Mouse (Mus musculus) kidney, postnatal 10 days (tissue): ENCODE data around the gene Nos1.

Experiments used
- DNase-seq: peaks from one replicate; pipeline ENCODE4 v3.0.0; 2021; ENCODE audit warnings: mixed read lengths

Gene Nos1

DNA sequence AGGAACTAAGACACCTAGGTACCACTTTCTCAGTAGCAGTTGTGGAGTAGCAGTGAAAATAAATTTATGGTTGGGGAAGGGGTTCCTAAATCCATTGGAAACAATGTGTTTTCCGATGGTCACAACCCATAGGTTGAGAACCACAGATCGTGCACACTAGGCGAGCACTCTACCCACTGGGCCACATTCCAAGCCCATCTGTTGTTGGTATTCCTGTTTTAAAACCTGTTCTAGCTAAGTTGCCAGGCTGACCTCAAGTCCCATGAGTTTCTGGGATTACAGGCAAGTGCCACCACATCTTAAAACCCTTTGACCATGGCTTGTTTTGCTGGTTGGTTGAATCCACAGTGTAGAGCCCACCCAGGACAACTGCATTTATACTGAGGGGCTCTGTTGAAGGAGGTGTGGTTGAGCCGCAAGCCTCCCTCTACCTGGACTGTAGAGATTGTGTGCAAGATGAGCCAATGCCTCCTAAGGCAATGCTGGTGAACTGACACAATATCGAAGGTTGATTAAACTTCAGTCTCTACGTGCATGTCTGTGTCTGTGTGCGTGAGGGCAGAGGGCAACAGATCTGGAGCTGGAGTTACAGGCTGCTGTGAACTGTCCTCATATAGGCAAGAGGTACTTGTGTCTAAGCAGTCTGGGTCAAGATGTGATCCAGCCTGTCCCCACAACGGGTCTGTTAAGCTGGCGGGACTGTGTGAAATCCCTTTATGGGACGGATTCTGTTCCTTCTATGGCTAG is 189.0 kb downstream of the Nos1 start:
- DNase-seq, result no peak

DNA sequence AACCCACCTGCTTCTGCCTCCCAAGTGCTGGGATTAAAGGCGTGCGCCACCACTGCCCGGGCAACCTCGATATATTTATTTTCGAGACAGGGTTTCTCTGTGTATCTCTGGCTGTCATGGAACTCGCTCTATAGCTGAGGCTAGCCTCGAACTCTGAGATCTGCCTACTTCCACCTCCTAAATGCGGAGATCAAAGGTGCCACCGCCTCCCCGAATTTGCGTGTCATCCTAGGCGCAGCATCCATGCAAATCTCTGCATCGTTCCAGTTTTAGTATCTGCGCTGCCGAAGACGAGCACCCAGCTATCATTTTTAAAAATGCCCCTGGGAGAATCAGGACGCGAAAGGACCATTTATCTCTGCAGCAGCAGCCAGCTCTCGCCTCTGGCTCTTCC is 195.4 kb downstream of the Nos1 start:
- DNase-seq, result no peak

DNA sequence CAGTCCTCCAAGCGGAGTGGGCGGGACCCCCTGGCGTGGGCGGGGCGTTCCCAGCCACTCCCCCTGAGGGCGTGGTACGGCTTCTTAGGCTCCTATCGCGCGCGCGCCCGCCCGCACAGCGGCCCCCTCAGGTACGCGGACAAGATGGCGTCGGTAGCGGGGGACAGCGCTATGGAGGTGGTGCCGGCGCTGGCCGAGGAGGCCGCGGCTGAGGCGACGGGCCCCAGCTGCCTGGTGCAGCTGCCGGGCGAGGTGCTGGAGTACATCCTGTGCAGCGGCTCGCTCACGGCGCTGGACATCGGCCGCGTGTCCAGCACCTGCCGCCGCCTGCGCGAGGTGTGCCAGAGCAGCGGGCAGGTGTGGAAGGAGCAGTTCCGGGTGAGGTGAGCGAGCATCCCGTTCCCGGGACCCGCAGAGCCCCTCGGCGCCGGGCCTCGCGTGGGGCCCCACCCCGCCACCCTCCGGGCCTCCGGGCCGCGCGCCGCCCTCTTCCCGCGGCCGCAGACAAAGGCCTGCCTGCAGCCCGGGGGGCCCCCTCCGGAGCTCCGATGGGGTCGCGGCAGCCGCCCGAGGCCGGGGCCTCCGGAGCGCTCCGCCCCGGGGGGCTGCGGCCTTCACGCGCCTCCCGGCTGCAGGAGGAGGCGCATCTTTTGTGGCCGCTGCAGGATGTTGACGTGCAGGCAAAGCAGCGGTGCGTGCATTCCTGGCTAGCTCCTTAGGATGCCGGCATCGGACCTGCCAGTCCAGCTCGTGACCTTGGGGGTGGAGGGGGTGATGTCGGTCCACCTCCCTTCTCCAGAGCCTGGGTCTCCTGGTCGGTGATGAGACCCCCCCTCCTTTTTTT is 196.0 kb downstream of the Nos1 start, which contains the start of gene Fbxo21:
Fbxo21 (plus strand) TSS at position 74 of the 844 bp plus-strand sequence.
- DNase-seq, result peak; percentile 99

DNA sequence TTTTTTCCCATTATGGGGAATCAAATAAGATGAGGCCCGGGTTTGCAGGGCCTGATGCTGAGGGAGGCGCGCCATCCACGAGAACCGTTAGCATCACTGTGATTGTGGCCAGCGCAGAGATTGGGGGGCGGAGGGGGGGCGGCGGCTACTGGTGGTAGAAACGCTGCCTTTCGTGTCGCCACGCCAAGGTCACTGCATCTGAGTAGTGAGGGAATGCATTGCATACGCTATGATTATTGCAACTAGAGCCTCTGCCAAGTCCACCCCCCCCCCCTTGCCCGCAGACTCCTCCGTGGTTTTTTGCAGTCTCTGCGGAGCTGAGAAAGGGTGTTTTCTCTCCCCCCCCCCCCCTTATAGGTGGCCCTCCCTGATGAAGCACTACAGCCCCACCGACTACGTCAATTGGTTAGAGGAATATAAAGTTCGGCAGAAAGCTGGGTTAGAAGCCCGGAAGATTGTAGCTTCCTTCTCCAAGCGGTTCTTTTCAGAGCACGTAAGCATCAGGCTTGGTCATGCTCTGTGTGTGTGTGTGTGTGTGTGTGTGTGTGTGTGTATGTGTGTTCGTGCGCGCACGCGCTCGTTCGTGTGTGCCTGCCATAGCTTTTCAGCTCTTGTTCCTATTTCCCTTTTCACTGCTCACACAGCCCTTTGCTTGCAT is 196.8 kb downstream of the Nos1 start:
- DNase-seq, result peak; percentile 51

DNA sequence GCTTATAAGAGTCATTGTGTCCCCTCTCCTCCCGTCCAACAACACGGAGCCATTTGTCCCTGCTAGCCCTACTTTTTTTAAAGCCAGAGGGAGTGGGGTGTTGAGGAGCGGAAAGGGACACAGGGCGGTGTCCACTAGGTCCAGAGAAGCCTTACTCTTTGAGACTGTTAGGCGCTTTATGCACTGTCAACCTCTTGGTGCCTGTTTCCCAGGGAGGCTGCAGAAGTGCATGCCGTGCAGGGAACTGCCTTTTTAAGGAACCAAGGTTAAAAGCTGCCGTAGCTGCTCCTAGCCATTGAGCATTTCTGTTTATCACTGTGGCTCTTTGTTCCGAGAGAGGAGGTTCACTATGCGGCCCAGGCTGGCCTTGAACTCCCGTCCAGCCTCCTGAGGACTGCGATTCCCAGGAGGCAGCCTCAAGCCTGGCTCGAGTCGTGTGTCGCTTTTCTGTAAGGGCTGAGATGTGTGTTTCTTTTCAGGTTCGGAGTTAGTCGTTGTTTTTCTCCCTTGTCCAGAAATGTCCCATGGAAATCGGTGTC is 197.4 kb downstream of the Nos1 start:
- no peak for DNase-seq

DNA sequence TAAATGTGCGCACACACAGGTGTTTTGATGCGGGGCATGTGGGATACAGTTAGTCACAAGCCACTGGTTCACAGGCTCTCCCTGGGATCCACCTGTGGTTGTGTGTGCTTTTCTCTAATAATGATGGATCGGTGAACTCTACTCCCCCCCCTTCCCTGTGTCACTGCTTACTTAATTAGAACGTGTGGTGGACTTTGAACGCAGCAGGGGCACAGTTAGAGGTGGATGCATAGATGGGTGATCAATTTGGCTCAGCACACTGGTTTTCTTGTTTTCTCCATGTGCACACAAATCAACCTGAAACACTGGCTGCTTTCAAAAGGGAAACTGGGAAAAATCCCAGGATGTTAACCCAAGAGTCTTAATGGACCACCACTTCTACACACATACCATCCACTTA is 198.2 kb downstream of the Nos1 start:
- DNase-seq, result no peak

DNA sequence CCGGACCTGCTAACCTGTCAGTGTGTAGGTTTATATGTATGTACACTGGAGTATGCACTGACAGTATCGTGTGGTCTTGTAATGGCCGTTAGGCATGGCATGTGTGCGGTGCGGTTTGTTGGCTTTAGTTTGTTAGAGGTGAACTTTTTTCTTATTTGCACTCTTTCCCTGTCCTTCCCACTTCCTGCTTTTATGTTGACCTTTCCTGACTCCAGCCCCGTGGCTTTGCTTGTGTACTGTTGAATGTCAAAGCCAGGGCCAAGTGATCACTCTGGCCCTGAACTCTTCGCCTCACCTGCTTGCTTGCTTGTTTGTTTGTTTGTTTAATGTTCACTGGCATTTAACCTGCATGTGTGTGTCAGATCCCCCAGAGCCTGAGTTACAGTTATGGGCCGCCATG is 200.1 kb downstream of the Nos1 start:
- DNase-seq, result no peak

DNA sequence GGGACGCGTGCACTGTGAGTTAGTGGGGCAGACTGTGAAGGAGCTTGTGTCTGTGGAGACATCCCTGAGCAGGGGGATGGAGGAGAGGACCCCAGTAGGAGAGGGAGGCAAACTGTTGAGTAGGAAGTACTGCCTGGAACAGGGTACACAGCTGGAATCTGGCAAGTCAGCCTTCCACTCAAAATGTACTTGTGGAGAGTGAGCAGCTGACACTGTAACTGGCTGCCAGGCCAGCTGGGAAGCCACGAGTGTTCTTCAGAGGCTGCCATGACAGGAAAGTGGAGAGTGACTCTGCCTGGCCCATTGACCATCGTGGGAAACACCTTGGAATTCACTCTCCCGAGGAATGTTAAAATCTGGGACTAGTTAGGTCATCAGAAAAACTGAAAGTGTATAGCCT is 201.1 kb downstream of the Nos1 start:
- DNase-seq, result no peak

DNA sequence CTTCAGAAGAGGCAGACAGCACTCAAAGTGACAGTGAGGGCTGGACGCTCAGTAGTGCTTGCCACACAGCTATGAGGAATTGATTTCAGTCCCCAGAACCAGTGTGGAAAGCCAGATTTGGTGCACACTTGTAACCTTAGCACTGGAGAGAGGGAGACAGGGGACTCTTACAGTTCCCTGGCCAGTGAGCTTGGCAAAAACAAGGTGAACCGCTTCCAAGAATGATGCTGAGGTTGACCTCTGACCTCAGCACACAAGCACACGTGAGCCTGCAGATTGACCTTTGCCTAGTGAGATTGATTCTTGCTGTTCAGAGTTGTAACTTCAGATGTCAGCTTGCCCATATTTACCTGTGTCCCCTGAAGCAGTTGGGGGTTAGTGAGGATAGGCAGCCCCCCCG is 205.5 kb downstream of the Nos1 start:
- DNase-seq, result no peak

DNA sequence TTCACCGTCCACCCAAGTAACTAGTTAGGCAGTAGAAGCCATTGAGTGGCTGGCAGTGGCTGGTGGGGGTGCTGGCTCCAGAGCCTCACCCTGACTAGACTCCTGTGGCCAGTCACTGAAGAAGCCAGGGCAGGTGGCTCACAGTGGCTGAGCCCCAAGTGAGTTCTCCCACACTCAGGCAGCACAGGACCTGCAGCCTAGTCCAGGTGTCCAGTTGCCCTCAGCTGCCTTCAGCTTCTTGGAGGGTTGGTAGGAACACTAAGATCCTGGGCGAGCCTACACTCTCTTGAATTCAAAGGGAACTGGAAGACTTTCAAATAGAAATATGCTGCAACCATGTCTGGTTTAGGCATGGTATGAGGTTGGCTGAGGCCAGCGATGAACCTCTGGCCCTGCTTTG is 207.1 kb downstream of the Nos1 start:
- no peak for DNase-seq

DNA sequence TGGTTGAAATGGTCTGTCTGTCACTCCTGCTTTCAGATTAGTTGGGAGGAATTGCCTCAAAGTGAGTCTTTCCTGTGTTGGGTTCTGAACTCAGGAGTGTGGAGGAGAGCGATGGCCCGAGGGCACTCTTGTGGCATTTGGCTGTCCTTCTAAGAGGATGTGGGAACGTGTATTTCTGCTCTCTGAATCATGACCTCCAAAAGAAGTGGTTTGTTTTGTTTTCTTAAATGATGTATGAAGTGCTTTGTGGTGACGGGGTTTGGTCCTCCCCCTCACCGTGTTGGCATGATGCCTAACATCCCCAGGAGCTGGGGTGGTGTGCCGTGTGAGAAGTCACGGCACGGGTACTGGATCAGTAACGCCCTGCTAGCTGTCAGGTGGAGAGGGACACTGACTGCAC is 207.5 kb downstream of the Nos1 start:
- DNase-seq, result no peak

DNA sequence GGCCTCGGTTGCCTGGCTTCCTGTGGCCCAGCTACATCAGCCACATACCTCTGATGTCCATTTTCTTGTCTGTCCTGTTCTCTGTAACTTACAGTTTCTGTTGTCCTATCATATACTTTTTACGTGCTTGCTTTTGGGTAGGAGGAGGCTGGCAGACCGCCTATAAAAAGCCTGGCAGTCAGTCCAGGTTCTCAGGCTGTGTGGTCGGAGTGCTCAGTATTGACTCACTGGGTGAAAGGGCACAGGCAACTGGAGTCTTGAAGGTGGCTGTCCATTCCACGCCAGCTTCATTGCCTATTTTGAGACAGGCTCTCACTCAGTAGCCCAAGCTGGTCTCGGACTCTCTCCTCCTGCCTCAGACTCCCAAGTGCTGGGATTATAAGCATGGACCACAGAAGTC is 208.9 kb downstream of the Nos1 start:
- DNase-seq, result no peak

DNA sequence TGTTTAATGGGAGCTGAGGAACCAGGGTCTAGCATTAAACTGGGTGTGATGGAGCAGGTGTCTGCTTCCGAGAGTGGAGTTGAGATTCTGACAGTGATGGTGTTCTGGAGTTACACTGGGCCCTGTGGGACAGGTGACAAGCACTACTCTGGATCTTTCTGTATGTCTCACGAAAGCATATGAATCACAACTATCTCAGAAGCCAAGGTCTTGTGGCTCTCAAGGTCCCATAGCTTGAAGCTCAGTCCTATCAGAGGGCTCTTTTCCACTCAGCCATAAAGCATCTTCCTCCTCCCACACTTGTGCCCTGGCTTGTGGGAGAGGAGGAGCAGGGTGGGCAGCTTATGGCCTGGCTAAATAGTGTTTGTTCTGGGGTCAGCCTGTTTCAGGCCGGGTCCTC is 210.1 kb downstream of the Nos1 start:
- no peak for DNase-seq

DNA sequence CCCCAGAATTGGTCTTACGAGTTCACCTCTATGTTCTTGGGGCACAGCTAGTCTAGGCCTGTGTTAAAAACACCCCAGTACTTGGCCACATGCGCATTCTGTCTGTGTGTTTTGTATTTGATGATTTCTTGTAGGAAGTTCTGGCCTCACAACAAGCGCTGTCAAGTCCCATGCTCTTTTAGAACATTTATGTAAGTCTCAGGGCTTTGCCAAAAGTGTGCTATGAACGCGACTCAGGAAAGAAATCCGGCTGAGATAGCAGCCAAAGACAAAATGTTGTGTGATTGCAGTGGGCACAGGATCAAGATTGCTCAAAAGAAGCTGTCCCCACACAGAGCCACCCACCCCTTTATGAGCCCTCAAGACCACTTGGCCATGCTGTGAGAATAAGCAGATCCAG is 212.7 kb downstream of the Nos1 start:
- DNase-seq, result no peak

DNA sequence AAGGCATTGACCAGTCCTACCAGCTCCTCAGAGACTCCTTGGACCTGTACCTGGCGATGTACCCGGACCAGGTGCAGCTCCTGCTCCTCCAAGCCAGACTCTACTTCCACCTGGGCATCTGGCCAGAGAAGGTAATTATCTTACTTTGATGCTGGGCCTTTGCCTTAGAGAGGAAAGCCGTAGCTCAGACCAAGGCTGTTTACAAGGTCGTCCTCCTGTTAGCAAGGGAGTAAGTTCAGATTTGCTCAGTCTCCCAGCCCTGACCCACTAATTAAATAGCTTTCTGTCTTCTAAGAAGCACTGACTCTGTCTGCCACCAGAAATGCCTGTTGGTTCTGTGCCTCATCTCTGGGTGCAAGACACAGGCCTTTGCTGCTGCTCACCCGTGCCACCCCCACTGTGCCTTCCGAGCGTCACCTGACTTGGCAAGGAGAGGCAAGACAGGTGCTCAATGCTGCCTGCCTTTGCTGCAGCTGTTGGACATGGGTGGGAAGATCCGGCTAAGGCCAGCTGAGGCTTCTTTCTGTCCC is 214.6 kb downstream of the Nos1 start:
- DNase-seq, result peak; percentile 48

DNA sequence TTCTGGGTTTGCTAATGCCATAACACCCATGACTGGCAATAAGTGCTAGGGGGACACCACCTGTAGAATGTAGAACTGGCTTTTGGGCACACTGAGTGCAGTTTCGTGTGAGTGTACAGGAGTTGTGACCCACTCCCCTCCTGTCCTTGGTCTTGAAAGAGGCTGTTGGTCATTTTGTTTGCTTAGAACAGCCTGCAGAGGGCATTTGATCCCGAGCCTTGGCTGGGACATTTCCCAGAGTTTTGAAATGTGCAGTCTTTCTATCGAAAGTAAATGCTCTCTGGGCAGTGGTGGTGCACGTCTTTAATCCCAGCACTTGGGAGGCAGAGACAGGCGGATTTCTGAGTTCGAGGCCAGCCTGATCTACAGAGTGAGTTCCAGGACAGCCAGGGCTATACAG is 215.1 kb downstream of the Nos1 start:
- no peak for DNase-seq

DNA sequence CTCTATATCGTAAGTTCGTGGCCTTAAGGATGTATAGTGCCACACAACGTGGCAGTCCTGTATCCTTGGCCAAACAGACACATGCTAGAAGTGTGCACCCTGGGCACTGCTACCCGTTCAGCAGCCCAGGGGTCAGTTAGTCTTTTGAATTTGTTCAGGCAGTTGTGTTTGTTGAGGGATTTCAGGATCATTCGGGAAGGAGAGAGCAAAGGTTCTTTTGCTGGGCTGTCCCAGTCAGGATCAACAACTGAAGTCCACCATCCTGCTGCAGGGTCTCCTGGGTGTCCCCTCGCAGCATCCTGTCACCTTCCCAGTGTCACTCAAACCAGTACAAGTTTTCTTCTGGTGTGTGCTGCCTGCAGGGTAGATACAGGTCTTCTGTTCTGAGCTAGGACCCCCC is 215.7 kb downstream of the Nos1 start:
- DNase-seq, result no peak

DNA sequence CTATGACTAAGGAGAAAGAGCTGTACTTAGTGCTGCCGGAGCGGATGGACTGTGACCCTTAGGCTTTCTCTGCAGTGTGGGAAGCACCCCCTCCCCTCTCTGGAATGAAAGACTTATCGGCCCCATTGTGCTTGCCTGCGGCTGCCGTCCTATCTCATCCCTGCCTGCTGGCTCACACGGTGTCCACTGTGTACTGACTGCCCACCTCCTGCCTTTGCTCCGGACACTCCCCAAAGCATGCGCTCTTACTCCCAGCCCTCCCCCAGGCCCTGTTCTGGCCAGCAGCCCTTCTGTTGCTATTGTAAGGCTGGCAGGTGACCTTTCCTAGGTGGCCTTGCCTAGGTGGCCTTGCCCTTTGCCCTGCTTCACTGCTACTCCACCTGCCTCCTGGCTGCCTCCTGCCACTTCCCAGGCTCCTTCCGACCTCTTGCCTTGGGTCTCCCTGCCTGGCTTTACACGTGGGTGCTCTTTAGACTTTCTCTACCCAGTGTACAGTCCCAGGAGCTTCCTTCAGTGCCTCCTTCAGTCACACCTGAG is 216.7 kb downstream of the Nos1 start:
- DNase-seq, result peak; percentile 26

DNA sequence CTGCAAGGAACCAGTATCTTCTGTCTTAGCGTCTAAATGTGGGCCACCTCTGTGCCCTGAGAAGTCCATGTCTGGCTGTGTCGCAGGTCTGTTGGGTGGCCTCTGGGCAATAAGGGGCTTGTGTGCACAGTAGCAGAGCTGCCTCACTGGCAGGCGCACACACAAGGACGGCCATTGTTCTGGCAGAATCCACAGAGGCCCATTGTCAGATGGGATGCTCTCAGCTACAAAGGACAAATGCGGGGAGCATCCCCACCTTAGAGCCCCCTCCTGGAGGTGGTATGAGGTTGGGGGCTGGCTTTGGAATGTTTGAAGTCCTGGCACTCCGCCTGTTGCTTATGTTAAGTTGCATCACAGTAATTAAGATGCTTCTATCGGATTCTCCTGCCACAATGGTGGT is 218.2 kb downstream of the Nos1 start:
- no peak for DNase-seq

DNA sequence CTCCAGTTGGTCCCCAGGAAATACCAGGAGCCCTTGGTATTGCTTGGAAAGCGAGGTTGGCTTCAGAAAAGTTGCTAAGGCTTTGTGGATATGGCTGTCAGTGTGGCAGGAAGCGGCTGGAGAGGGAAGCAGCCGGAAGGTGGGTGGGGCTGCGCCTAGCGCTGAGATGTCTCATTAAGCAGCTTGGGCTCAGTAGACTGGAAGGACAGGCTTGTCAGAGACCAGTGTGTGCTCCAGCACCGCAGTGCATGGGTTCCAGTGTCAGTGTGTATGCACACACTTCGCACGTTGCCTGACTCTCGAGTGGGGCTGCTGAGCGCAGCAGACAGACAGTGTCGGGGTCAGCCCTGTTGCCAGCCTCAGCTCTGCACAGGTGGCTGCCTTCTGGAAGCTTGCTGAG is 218.8 kb downstream of the Nos1 start:
- DNase-seq, result no peak

DNA sequence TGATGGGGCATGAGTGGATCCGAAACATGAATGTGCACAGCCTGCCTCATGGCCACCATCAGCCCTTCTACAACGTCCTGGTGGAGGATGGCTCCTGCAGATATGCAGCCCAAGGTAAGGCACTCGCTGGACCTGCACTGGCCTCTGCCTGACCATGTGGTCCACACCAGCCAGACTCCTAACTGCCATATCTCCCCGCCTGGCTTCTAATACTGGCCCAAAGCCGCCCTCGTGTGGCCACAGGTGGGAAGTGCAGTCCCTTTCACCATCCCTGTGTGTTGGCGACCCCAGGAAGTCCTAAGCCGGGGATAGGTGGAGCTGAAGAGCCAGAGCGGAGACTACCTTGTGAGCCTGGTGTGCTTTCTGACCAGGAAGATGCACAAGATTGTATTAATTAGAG is 221.2 kb downstream of the Nos1 start:
- peak; percentile 86 for DNase-seq

DNA sequence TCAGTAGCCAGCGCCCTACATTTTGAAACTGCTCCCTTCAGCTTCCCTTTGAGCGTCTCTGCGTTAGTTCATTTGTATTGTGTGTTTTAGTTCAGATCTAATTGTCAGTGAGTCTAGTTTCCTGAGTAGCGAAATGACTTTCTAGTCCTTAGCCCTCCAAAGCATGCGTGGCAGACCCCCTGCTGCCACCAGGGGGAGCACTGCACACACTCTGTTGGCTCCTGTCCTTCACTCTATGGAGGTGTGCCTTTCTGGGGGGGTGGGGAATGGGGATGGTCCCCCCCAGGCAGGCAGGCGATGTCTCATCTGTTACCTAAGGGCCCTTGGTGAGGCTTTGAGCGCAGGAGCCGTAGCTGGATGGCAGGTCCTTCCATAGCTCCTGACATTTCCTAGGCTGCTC is 223.8 kb downstream of the Nos1 start:
- DNase-seq, result peak; percentile 82

DNA sequence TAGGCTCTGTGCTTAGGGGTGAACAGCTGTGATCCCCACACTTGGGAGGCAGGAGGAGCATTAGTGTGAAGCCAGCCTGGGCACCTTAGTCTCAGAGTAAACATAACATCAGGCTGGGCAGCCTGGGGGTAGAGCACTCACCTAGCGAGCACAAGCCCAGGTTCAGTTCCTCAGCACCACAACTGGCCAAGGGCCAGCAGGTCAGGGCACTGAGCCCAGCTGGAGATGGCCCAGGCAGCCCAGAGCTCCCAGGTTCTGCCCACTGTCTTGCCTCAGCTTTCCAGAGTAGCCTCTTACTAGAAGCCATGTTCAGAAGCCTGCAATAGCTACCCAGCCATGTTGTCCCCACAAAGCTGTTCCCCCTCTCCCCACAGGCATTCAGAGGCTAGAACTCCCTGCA is 224.9 kb downstream of the Nos1 start:
- DNase-seq, result no peak
